Mouse (Mus musculus) forebrain, embryonic 15.5 days (tissue): ENCODE results near the gene Dok3. TPM values are rescaled to one million over a fixed set of nuclear protein-coding genes. Genes with fewer than 3 reads are reported as not detected.

Experiments
- ATAC-seq: fragments of 200-750 bp; cut with Nextera tagmentation; replicated peaks from 2 replicates; pipeline ENCODE4 v1.8.0; 2017; ENCODE audit warnings: mild to moderate bottlenecking, moderate TSS enrichment, moderate library complexity
- H3K27ac ChIP-seq: fragments of 300-500 bp; sonication (generic); replicated peaks from 2 replicates; pipeline ENCODE4 v1.5.1; 2015; ENCODE audit warnings: mild to moderate bottlenecking, inconsistent platforms
- H3K27me3 ChIP-seq: fragments of 300-500 bp; sonication (generic); 2 replicates; pipeline ENCODE4 v1.6.1; 2015; ENCODE audit warnings: inconsistent platforms
- H3K36me3 ChIP-seq: fragments of 300-500 bp; sonication (generic); 2 replicates; pipeline ENCODE4 v1.6.1; 2015; ENCODE audit warnings: mild to moderate bottlenecking, inconsistent platforms
- H3K4me1 ChIP-seq: fragments of 300-500 bp; sonication (generic); 2 replicates; pipeline ENCODE4 v1.6.1; 2015; ENCODE audit warnings: inconsistent platforms
- H3K4me2 ChIP-seq: fragments of 300-500 bp; sonication (generic); replicated peaks from 2 replicates; pipeline ENCODE4 v1.6.1; 2015; ENCODE audit warnings: mild to moderate bottlenecking, inconsistent platforms
- H3K4me3 ChIP-seq: fragments of 300-500 bp; sonication (generic); 2 replicates; pipeline ENCODE4 v1.5.1; 2015; ENCODE audit warnings: mild to moderate bottlenecking, inconsistent platforms
- H3K9ac ChIP-seq: fragments of 300-500 bp; sonication (generic); replicated peaks from 2 replicates; pipeline ENCODE4 v1.6.1; 2015; ENCODE audit warnings: mild to moderate bottlenecking, inconsistent platforms
- H3K9me3 ChIP-seq: fragments of 300-500 bp; sonication (generic); 2 replicates; pipeline ENCODE4 v1.6.1; 2016; ENCODE audit warnings: inconsistent platforms
- WGBS: fragments of 180-500 bp; shearing (Covaris S2); methylation state at CpG from one replicate; pipeline ENCODE4 v1.1.7; 2015; ENCODE audit warnings: mixed read lengths; 5-methylcytosine and 5-hydroxymethylcytosine counted together
- polyA plus RNA-seq: library from polyadenylated mRNA; unstranded; fragments of >200 nt; fragmentation: Nextera tagmentation; extraction: Ambion mirVana; gene quantifications from 2 replicates; pipeline ENCODE4 v1.2.1, GENCODE M21; 2015

The Dok3 gene
- polyA plus RNA-seq, 1 experiment from 2014 or later = 4.0 TPM

- WGBS = under 1% methylated on average over 66 of the region's 70 CpGs
- peak within 1 kb of the TSS; percentile 94 for H3K4me2 ChIP-seq
- H3K4me1 ChIP-seq = peaks cover 22% of the 10 kb centered on the region
- H3K9ac ChIP-seq = peak within 1 kb of the TSS; percentile 91
- peaks cover 75% of the 10 kb centered on the region for H3K36me3 ChIP-seq
- H3K4me3 ChIP-seq = peak within 1 kb of the TSS; percentile 99
- peak within 1 kb of the TSS; percentile 86 for H3K27ac ChIP-seq
- ATAC-seq = peak; percentile 98
- no peaks in the 10 kb centered on the region for H3K9me3 ChIP-seq
- no peaks in the 10 kb centered on the region for H3K27me3 ChIP-seq
These were observed 7.4 kb upstream of the Dok3 start, which contains the start of gene Ddx41 for GRCm38 (mm10) chr13:55536194-55537175. Gene Ddx41 (minus strand): TSS chr13:55536658.

GRCm38 (mm10) chr13:55535796-55536193, 6.7 kb upstream of the Dok3 start:
- Histone ChIP-seq H3K4me3 (peak overlapping the region; percentile 99), H3K9me3 (no peaks in the 10 kb centered on the region), H3K27me3 (no peaks in the 10 kb centered on the region), H3K27ac (peak overlapping the region; percentile 86), H3K36me3 (peaks cover 73% of the 10 kb centered on the region), H3K4me2 (peak overlapping the region; percentile 94), H3K9ac (peak overlapping the region; percentile 91), H3K4me1 (peaks cover 22% of the 10 kb centered on the region)
- 20% methylated on average over 17 of the region's 17 CpGs for WGBS
- no peak for ATAC-seq

- Histone ChIP-seq H3K9me3 (no peaks in the 10 kb centered on the region), H3K4me3 (peak overlapping the region; percentile 99), H3K9ac (peak overlapping the region; percentile 91; the same call in 1 of the 2 replicates), H3K27ac (no peak overlapping the region), H3K36me3 (peaks cover 73% of the 10 kb centered on the region), H3K27me3 (no peaks in the 10 kb centered on the region), H3K4me2 (peak overlapping the region; percentile 94), H3K4me1 (peaks cover 22% of the 10 kb centered on the region)
- ATAC-seq = no peak
- WGBS = 93% methylated on average over 15 of the region's 15 CpGs
These were observed 6.1 kb upstream of the Dok3 start for GRCm38 (mm10) chr13:55535191-55535590.

GRCm38 (mm10) chr13:55527834-55528772, 993 bp downstream of the Dok3 start:
- Histone ChIP-seq H3K4me1 (no peaks in the 10 kb centered on the region), H3K27me3 (no peaks in the 10 kb centered on the region), H3K4me2 (no peak overlapping the region), H3K27ac (no peak overlapping the region), H3K9me3 (no peaks in the 10 kb centered on the region), H3K9ac (no peak overlapping the region), H3K4me3 (no peak overlapping the region), H3K36me3 (peaks cover 37% of the 10 kb centered on the region)
- ATAC-seq = no peak
- 82% methylated on average over 18 of the region's 18 CpGs for WGBS

- no peak overlapping the region for H3K4me2 ChIP-seq
- no peak for ATAC-seq
- peaks cover 29% of the 10 kb centered on the region for H3K36me3 ChIP-seq
- no peak overlapping the region for H3K4me3 ChIP-seq
- H3K9me3 ChIP-seq = no peaks in the 10 kb centered on the region
- no peak overlapping the region for H3K27ac ChIP-seq
- no peak overlapping the region for H3K9ac ChIP-seq
- H3K27me3 ChIP-seq = no peaks in the 10 kb centered on the region
- WGBS = 88% methylated on average over 16 of the region's 16 CpGs
- no peaks in the 10 kb centered on the region for H3K4me1 ChIP-seq
These were observed 1.9 kb downstream of the Dok3 start for GRCm38 (mm10) chr13:55527212-55527611.

GRCm38 (mm10) chr13:55525733-55526553, 3.2 kb downstream of the Dok3 start:
- no peak for ATAC-seq
- Histone ChIP-seq H3K36me3 (peaks cover 16% of the 10 kb centered on the region), H3K4me3 (no peak overlapping the region), H3K27me3 (no peaks in the 10 kb centered on the region), H3K4me1 (no peaks in the 10 kb centered on the region), H3K9ac (no peak overlapping the region), H3K4me2 (no peak overlapping the region), H3K27ac (no peak overlapping the region), H3K9me3 (no peaks in the 10 kb centered on the region)
- 83% methylated on average over 16 of the region's 16 CpGs for WGBS

- Histone ChIP-seq H3K27ac (no peak overlapping the region), H3K36me3 (peaks cover 2% of the 10 kb centered on the region; the same call in 1 of the 2 replicates), H3K9ac (no peak overlapping the region), H3K27me3 (no peaks in the 10 kb centered on the region; the same call in 1 of the 2 replicates), H3K4me3 (no peak overlapping the region), H3K9me3 (no peaks in the 10 kb centered on the region), H3K4me1 (no peaks in the 10 kb centered on the region), H3K4me2 (no peak overlapping the region)
- 88% methylated on average over 23 of the region's 23 CpGs for WGBS
- no peak for ATAC-seq
These were observed 5.0 kb downstream of the Dok3 start for GRCm38 (mm10) chr13:55523951-55524600.

- Histone ChIP-seq H3K9ac (no peak overlapping the region), H3K4me1 (no peaks in the 10 kb centered on the region), H3K27ac (no peak overlapping the region), H3K4me2 (no peak overlapping the region), H3K9me3 (no peaks in the 10 kb centered on the region), H3K4me3 (no peak overlapping the region), H3K27me3 (no peaks in the 10 kb centered on the region; the same call in 1 of the 2 replicates), H3K36me3 (no peaks in the 10 kb centered on the region)
- WGBS = 81% methylated on average over 17 of the region's 17 CpGs
- no peak for ATAC-seq
These were observed 5.8 kb downstream of the Dok3 start for GRCm38 (mm10) chr13:55523278-55523677.

GRCm38 (mm10) chr13:55522730-55523129, 6.4 kb downstream of the Dok3 start:
- H3K4me1 ChIP-seq = no peaks in the 10 kb centered on the region
- no peak overlapping the region for H3K9ac ChIP-seq
- H3K4me2 ChIP-seq = no peak overlapping the region
- H3K27me3 ChIP-seq = no peaks in the 10 kb centered on the region; the same call in 1 of the 2 replicates
- no peak overlapping the region for H3K27ac ChIP-seq
- 65% methylated on average over 8 of the region's 8 CpGs for WGBS
- no peaks in the 10 kb centered on the region for H3K36me3 ChIP-seq
- H3K9me3 ChIP-seq = no peaks in the 10 kb centered on the region
- no peak overlapping the region for H3K4me3 ChIP-seq
- no peak for ATAC-seq

GRCm38 (mm10) chr13:55519606-55520005, 9.5 kb downstream of the Dok3 start:
- ATAC-seq = no peak
- no peak overlapping the region for H3K4me3 ChIP-seq
- no peaks in the 10 kb centered on the region; the same call in 1 of the 2 replicates for H3K27me3 ChIP-seq
- H3K9ac ChIP-seq = no peak overlapping the region
- no peaks in the 10 kb centered on the region for H3K36me3 ChIP-seq
- 76% methylated on average over 4 of the region's 4 CpGs for WGBS
- H3K27ac ChIP-seq = no peak overlapping the region
- no peaks in the 10 kb centered on the region for H3K4me1 ChIP-seq
- no peak overlapping the region for H3K4me2 ChIP-seq
- H3K9me3 ChIP-seq = no peaks in the 10 kb centered on the region

GRCm38 (mm10) chr13:55516955-55517354, 12.1 kb downstream of the Dok3 start:
- no peak for ATAC-seq
- H3K4me1 ChIP-seq = peaks cover 13% of the 10 kb centered on the region
- no peak overlapping the region for H3K9ac ChIP-seq
- no peak overlapping the region for H3K4me2 ChIP-seq
- 4% methylated on average over 5 of the region's 5 CpGs for WGBS
- no peaks in the 10 kb centered on the region for H3K36me3 ChIP-seq
- no peaks in the 10 kb centered on the region; the same call in 1 of the 2 replicates for H3K27me3 ChIP-seq
- H3K4me3 ChIP-seq = no peak overlapping the region
- H3K27ac ChIP-seq = no peak overlapping the region
- H3K9me3 ChIP-seq = no peaks in the 10 kb centered on the region
